Mouse (Mus musculus) kidney, adult 2 months (tissue): ENCODE measurements around the gene Tmem63b.

Source experiments
- CTCF ChIP-seq: fragments of 200-500 bp; conservative IDR thresholded peaks from 2 replicates; pipeline ENCODE4 v1.5.1; 2011; ENCODE audit warnings: low read depth, mild to moderate bottlenecking, control low read depth, low read length, moderate library complexity, mixed read lengths; ENCODE audit not compliant: insufficient read depth, insufficient read length
- POLR2A ChIP-seq: fragments of 200-500 bp; IDR thresholded peaks from one replicate; pipeline ENCODE4 v1.6.1; 2011; ENCODE audit warnings: low read depth, low read length, control low read depth

GRCm38 (mm10) chr17:45709829-45710228 lies 23.1 kb upstream of the Tmem63b start:
- TF ChIP-seq CTCF (no peak), POLR2A (no peak)
